Mouse (Mus musculus): Measurements from ENCODE around the gene Cuedc1. TPM values are rescaled to one million over a fixed set of nuclear protein-coding genes. Genes with fewer than 3 reads are reported as not detected.
A peak's percentile ranks its signal among the peaks of the same experiment; 100 is the strongest.
"Not testable (repeated sequence)": the region's sequence is repeated elsewhere in the genome, so short reads cannot be mapped to it uniquely, and the experiment has no call there.

Gene Cuedc1
- polyA plus RNA-seq, 1 experiment = 53.2 TPM

DNA sequence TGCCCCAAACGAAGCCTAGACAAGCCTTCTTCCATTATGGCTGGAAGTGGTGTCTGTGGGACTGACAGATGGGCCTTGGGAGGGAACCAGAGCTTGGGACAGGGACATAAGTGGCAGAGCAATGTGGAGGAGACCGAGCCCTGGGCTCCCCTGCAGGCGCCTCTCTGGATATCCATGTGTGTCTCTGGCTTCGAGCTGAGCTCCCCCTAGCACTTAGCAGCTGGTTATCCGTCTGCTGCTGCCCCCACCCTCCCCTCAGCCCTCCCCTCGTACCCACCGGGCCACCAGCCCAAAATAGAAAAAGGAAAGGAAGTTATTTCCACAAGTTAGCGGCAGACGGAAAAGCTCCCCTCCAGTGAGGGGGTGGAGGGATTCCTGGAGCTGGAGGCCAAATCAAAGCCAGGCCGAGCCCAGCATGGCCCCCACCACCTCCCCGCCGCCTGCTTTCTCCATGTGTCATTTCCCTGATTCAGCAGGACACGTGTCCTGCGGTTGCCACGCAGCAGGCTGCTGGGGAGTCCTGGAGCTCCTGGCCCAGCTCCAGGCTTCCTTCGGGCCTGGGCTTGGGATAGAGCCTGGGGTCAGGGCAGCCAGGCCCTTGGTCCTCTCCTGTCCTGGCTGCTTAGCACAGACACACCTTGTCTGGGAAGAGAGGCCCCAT lies 83.2 kb downstream of the Cuedc1 start:
- DNase-seq (ENCODE audit: low read depth) = peak; percentile 89
- TF ChIP-seq POLR2A (IDR thresholded peaks at IDR 0.05; ENCODE audit: borderline replicate concordance, extremely low read depth, insufficient read depth, insufficient read length, poor library complexity, severe bottlenecking) (no peak), CTCF (IDR thresholded peaks at IDR 0.05; ENCODE audit: borderline replicate concordance, extremely low read depth, insufficient read depth, insufficient read length) (no peak)

DNA sequence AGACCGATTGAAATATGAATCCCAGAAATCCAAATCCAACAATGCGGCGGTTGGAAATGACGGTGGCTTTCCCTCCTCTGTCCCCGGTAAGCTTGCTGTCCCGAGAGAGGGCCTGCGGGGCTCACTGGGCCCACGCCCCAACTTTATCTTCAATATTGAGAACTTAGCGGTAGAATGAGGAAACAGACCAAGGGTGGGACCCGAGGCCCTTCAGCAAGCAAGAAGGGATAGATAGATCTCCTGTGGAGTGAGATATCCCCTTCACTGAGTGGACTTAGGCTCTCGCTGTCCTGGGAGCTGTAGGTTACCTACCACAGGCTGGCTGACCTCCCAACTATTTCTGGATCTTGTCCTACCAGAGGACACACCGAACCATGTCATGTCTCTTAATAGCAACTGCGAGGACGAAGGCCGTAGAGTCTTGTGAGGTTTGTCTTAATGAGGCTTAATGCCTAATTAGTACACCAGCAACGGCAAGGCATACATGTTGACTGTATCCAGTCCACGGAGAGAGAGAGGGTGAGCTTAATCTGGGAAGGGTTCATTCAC lies 86.8 kb downstream of the Cuedc1 start:
- DNase-seq (ENCODE audit: low read depth) = no peak
- TF ChIP-seq CTCF (IDR thresholded peaks at IDR 0.05; ENCODE audit: borderline replicate concordance, extremely low read depth, insufficient read depth, insufficient read length) (no peak), POLR2A (IDR thresholded peaks at IDR 0.05; ENCODE audit: borderline replicate concordance, extremely low read depth, insufficient read depth, insufficient read length, poor library complexity, severe bottlenecking) (no peak)

DNA sequence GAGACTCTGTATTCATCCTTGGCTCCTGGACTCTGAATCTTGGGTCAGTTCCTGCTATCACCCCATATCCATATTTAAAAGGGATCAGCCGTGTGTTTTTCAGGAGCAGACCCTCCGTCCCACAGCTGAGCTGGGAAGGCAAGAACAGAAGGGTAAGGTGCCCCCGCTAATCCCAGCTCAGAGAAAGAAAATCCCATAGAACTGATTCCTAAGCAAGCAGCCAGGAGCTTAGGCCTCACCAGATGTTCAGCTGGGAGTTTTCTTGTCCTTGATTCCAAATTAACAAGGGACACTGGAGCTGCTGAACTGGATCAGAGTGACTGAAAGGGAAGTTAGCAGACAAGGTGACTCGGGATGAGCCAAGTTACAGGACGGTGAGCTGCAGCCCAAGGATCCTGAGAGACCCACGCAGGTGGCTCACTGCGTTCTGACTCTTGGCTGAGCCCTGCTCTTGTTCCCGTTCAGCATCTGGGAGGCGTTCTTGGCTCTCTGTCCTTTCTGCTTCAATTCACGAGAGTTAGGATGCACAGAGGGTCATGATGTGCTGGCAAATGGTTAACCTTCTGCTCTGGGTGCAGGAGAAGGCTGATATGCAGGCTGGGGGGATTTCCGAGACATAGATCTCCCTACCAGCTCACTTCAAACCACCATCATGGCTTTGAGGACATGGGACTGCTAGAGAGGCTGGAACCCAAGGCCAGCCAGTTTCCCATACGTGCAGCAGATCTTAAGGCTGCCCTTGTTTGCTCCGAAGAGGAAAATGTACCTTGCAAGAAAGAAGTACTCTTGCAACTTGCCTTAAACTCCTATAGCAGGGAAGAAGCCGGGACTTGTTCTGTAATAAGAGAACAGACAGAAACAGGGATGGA lies 88.5 kb downstream of the Cuedc1 start:
- no peak for DNase-seq (ENCODE audit: low read depth)
- TF ChIP-seq POLR2A (IDR thresholded peaks at IDR 0.05; ENCODE audit: borderline replicate concordance, extremely low read depth, insufficient read depth, insufficient read length, poor library complexity, severe bottlenecking) (no peak), CTCF (IDR thresholded peaks at IDR 0.05; ENCODE audit: borderline replicate concordance, extremely low read depth, insufficient read depth, insufficient read length) (no peak)

DNA sequence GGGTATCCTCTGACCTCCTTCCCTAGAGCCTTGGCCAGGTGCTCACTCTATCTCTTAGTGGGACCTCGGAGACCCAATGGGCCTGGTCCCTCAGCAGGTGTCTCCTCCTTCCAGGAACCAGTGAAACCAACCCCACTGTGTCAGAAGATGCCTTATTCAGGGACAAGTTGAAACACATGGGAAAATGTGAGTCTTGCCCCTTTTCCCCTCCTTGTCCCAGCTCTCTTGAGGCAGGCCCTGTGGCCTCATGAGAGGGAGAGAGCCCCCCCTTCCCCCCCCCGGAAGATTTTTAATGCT lies 89.0 kb downstream of the Cuedc1 start:
- no peak for TF ChIP-seq POLR2A (IDR thresholded peaks at IDR 0.05; ENCODE audit: borderline replicate concordance, extremely low read depth, insufficient read depth, insufficient read length, poor library complexity, severe bottlenecking)
- no peak for TF ChIP-seq CTCF (IDR thresholded peaks at IDR 0.05; ENCODE audit: borderline replicate concordance, extremely low read depth, insufficient read depth, insufficient read length)
- DNase-seq (ENCODE audit: low read depth) = no peak

DNA sequence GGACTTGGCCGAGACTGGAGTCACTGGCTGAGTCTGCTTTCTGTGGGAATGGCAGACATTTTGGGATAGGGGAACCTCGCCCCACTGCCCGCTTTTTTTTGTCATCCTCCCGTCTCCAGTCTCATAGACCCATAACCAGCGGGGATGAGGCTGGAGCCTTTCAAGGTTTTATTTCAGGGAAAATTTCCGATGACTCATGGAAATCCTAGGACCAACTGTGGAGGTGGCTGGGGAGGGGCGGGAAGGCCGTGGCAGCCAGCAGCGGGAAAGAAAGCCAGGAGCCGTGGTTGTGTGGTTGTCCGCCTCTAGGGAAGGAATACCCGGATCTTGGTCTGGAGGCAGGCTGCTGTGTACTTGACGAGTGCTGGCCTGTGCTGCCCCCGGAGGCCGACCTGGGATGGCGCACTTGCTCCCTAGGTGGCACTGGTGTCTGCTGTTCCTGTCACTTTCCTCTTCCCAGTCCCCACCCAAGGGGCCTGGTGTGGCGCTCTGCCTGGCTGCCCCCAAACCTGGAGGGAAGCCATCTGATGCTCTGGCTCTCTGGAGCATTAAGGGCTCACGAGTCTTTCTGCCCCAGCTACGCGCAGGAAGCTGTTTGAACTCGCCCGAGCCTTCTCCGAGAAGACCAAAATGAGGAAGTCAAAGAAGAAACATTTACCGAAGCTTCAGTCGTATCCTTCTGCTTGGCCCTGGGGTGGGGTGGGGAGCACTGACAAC lies 89.7 kb downstream of the Cuedc1 start:
- DNase-seq (ENCODE audit: low read depth) = peak; percentile 94
- TF ChIP-seq POLR2A (IDR thresholded peaks at IDR 0.05; ENCODE audit: borderline replicate concordance, extremely low read depth, insufficient read depth, insufficient read length, poor library complexity, severe bottlenecking) (no peak), CTCF (IDR thresholded peaks at IDR 0.05; ENCODE audit: borderline replicate concordance, extremely low read depth, insufficient read depth, insufficient read length) (peak; percentile 93)

DNA sequence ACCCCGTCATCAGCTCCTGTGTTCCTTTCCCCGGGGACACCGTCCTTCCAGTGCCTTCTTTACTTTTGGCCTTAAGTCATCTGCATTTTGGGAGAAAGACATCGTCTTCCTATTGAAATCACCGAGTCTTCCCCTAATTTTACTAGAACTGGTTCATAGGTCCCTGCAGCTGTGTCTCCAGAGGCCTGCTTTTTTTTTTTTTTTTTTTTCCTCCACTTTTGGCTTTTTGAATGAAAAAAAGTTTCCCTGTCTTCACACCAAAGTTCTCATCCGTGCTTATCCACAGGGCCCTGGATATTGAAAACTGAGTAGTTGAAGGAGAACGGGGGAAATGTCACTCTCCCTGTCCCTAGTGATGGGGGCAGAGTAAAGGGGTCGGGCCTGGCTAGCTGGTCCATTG lies 90.4 kb downstream of the Cuedc1 start:
- DNase-seq (ENCODE audit: low read depth) = no peak
- TF ChIP-seq CTCF (IDR thresholded peaks at IDR 0.05; ENCODE audit: borderline replicate concordance, extremely low read depth, insufficient read depth, insufficient read length) (no peak), POLR2A (IDR thresholded peaks at IDR 0.05; ENCODE audit: borderline replicate concordance, extremely low read depth, insufficient read depth, insufficient read length, poor library complexity, severe bottlenecking) (no peak)

- DNase-seq (ENCODE audit: low read depth) = no peak
- TF ChIP-seq CTCF (IDR thresholded peaks at IDR 0.05; ENCODE audit: borderline replicate concordance, extremely low read depth, insufficient read depth, insufficient read length) (no peak), POLR2A (IDR thresholded peaks at IDR 0.05; ENCODE audit: borderline replicate concordance, extremely low read depth, insufficient read depth, insufficient read length, poor library complexity, severe bottlenecking) (no peak)
Observed at GRCm38 (mm10) chr11:88188635-88189034, 90.8 kb downstream of the Cuedc1 start.

- TF ChIP-seq POLR2A (IDR thresholded peaks at IDR 0.05; ENCODE audit: borderline replicate concordance, extremely low read depth, insufficient read depth, insufficient read length, poor library complexity, severe bottlenecking) (no peak), CTCF (IDR thresholded peaks at IDR 0.05; ENCODE audit: borderline replicate concordance, extremely low read depth, insufficient read depth, insufficient read length) (peak; percentile 32; the same call in 1 of the 2 replicates)
- DNase-seq (ENCODE audit: low read depth) = peak; percentile 61
Observed at GRCm38 (mm10) chr11:88192595-88192994, 94.7 kb downstream of the Cuedc1 start.

DNA sequence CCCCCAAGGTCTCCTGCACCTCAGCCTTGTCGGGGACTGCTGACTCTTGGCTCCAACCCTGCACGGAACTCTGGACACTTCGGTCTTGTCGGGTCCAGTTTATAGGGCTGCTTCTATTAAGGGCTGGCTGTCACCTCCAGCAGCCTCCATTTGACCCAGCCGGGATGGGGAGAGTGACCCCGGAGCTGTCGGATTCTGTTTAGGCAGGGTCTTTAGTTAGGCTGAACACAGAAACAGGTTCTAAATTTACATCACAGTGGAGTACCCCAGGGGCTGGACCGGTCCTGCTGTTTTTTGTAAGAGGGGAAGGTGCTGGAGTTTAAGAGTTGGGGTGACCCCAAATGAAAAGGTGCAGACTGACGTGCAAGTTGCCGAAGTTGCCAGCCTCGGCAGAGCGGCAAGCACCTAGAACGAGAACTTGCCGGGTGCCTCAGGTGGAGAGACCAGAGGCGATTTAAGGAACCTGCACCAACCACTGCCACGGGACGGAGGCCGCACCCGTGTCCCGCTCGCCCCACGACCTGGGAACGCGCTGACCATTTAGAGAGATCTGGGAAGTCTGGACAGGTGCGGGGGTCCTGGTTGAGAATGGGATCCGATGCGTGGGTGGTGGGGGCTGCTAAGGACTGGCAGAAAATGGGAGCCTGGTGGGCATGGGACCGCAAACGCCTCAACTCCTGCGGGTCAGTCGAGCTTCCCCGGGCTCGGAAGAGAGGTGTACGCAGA lies 95.4 kb downstream of the Cuedc1 start:
- no peak for TF ChIP-seq POLR2A (IDR thresholded peaks at IDR 0.05; ENCODE audit: borderline replicate concordance, extremely low read depth, insufficient read depth, insufficient read length, poor library complexity, severe bottlenecking)
- no peak for TF ChIP-seq CTCF (IDR thresholded peaks at IDR 0.05; ENCODE audit: borderline replicate concordance, extremely low read depth, insufficient read depth, insufficient read length)
- DNase-seq (ENCODE audit: low read depth) = no peak

GRCm38 (mm10) chr11:88193824-88194696 lies 96.2 kb downstream of the Cuedc1 start:
- TF ChIP-seq POLR2A (IDR thresholded peaks at IDR 0.05; ENCODE audit: borderline replicate concordance, extremely low read depth, insufficient read depth, insufficient read length, poor library complexity, severe bottlenecking) (no peak), CTCF (IDR thresholded peaks at IDR 0.05; ENCODE audit: borderline replicate concordance, extremely low read depth, insufficient read depth, insufficient read length) (no peak)
- no peak for DNase-seq (ENCODE audit: low read depth)

GRCm38 (mm10) chr11:88195699-88196098 lies 97.8 kb downstream of the Cuedc1 start:
- not testable (repeated sequence) for DNase-seq (ENCODE audit: low read depth)

Measured in brain, embryonic 14.5 days (tissue).